In the genomic region with DNA sequence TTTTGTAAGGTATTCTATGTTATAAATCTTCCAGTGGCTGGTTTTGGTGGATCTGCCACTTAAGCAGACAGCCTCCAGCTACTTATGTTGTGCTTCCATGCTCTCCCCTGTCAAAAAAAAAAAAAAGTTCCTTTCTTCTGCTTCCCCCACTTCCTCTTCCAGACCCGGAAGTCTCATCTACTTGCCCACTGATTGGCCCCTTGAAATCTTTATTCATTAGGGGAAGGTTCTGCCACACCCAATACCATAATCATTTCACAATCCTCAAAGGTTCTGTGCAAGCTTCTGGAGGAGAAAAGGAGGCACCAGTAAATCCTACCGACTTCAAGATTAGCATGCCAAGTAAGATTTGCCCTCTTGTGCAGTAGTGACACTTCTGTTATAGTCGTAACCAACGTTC, we compare ENCODE assay signal across 20 mouse cellular contexts.
A peak's percentile ranks its signal among the peaks of the same experiment; 100 is the strongest.
DNase-seq lines count a peak whose midpoint lies in the region; ATAC-seq and TF ChIP-seq lines count a peak whose summit lies in the region.
"Had no signal": no experiment of that assay in that cellular context is flagged by ENCODE, and none has a peak within 500 bp of the region (broad histone marks: within the 10 kb centered on the region; RNA-seq: fewer than 3 reads in every experiment).

No protein-coding gene starts in this region.

- WGBS in stomach, postnatal 0 days, result 86% methylated on average over 4 of the region's 4 CpGs

- H3K4me3 ChIP-seq in stomach, postnatal 0 days (ENCODE audit: low read depth, low read length), result no peak overlapping the region
- H3K4me3 ChIP-seq: embryonic facial prominence, embryonic 10.5 days; embryonic facial prominence, embryonic 12.5 days; forebrain, embryonic 12.5 days had no signal

- H3K27ac ChIP-seq in stomach, postnatal 0 days (replicated peaks), result no peak overlapping the region
- H3K27ac ChIP-seq: embryonic facial prominence, embryonic 10.5 days; embryonic facial prominence, embryonic 12.5 days; forebrain, embryonic 12.5 days had no signal

- no peak overlapping the region for H3K4me2 ChIP-seq in stomach, postnatal 0 days (replicated peaks; ENCODE audit: low read depth)
- H3K4me2 ChIP-seq: embryonic facial prominence, embryonic 12.5 days; forebrain, embryonic 12.5 days had no signal

- no peaks in the 10 kb centered on the region for H3K9me3 ChIP-seq in stomach, postnatal 0 days (ENCODE audit: control insufficient read depth, low read length)
- H3K9me3 ChIP-seq: embryonic facial prominence, embryonic 10.5 days; embryonic facial prominence, embryonic 12.5 days; forebrain, embryonic 12.5 days had no signal

- no peak for TF ChIP-seq CTCF in stomach, postnatal 0 days (IDR thresholded peaks at IDR 0.05; ENCODE audit: low read depth)

- H3K27me3 ChIP-seq in stomach, postnatal 0 days (ENCODE audit: control insufficient read depth, insufficient read depth, low read length), result no peaks in the 10 kb centered on the region
- H3K27me3 ChIP-seq: embryonic facial prominence, embryonic 12.5 days; forebrain, embryonic 12.5 days had no signal

- peak; percentile 56 for ATAC-seq in granulocyte monocyte progenitor cell, adult 5-6 weeks (replicated peaks; ENCODE audit: poor library complexity, severe bottlenecking)
- ATAC-seq in megakaryocyte progenitor cell, adult 5-6 weeks (replicated peaks; ENCODE audit: poor library complexity), result peak; percentile 37; the same call in 1 of the 2 replicates
- ATAC-seq in stomach, postnatal 0 days (ENCODE audit: low FRiP score, low TSS enrichment), result no peak
- ATAC-seq: activated CD4-positive, CD25-positive, alpha-beta regulatory T cell, adult 4 months; forebrain, embryonic 14.5 days; forebrain, embryonic 16.5 days; Patski had no signal

- DNase-seq in retina, embryonic 14.5 days (ENCODE audit: low spot score), result no peak
- no peak for DNase-seq in thymus, adult 18-20 months
- no peak for DNase-seq in stomach, postnatal 0 days (ENCODE audit: low spot score)
- DNase-seq: adrenal gland, adult 8-10 months; adrenal gland, postnatal 14 days; adrenal gland, postnatal 36 days; cerebellum, adult 11-12 months; cerebellum, adult 2 months; cerebellum, adult 9-10 months; cerebellum, postnatal 10 days; cerebellum, postnatal 25 days had no signal

- no peak for TF ChIP-seq EP300 in stomach, postnatal 0 days (optimal IDR thresholded peaks at IDR 0.05)

- no peaks in the 10 kb centered on the region for H3K4me1 ChIP-seq in stomach, postnatal 0 days (replicated peaks; ENCODE audit: control insufficient read depth, insufficient read depth)
- H3K4me1 ChIP-seq: embryonic facial prominence, embryonic 10.5 days; embryonic facial prominence, embryonic 12.5 days; forebrain, embryonic 12.5 days had no signal

- no peak overlapping the region for H3K9ac ChIP-seq in stomach, postnatal 0 days (ENCODE audit: low read length)
- H3K9ac ChIP-seq: embryonic facial prominence, embryonic 12.5 days; forebrain, embryonic 12.5 days had no signal

- no peaks in the 10 kb centered on the region for H3K36me3 ChIP-seq in stomach, postnatal 0 days (ENCODE audit: control insufficient read depth, insufficient read depth, low read length)
- H3K36me3 ChIP-seq: embryonic facial prominence, embryonic 10.5 days; embryonic facial prominence, embryonic 12.5 days; forebrain, embryonic 12.5 days had no signal
